41 mouse cellular contexts compared by ENCODE assay signal in genomic region chr3:75743664-75744437, GRCm38 (mm10). TPM values are rescaled to one million over a fixed set of nuclear protein-coding genes. Genes with fewer than 3 reads are reported as not detected.
A peak's percentile ranks its signal among the peaks of the same experiment; 100 is the strongest.
DNase-seq lines count a peak whose midpoint lies in the region; ATAC-seq and TF ChIP-seq lines count a peak whose summit lies in the region.
"Had no signal": no experiment of that assay in that cellular context is flagged by ENCODE, and none has a peak within 500 bp of the region (broad histone marks: within the 10 kb centered on the region; RNA-seq: fewer than 3 reads in every experiment).

No protein-coding gene starts in this region.

- WGBS in spleen, adult 2 months = 24% methylated on average over 4 of the region's 4 CpGs
- WGBS in bone marrow, adult 2 months = 33% methylated on average over 4 of the region's 4 CpGs

- H3K27ac ChIP-seq in spleen, adult 2 months (ENCODE audit: insufficient read depth, low read length) = peak overlapping the region; percentile 90
- H3K27ac ChIP-seq in bone marrow, adult 2 months (ENCODE audit: control insufficient read depth, insufficient read depth, low read depth, low read length, poor library complexity) = peak overlapping the region; percentile 46
- H3K27ac ChIP-seq: embryonic facial prominence, embryonic 12.5 days; forebrain, embryonic 10.5 days; gastrocnemius, adult 2 months; hindbrain, postnatal 0 days; intestine, embryonic 15.5 days; layer of hippocampus, adult 2 months; left cerebral cortex, adult 2 months; limb, embryonic 13.5 days; liver, embryonic 13.5 days; midbrain, embryonic 10.5 days; midbrain, embryonic 15.5 days had no signal

- H3K4me1 ChIP-seq in spleen, adult 2 months (ENCODE audit: control insufficient read depth, insufficient read depth, insufficient read length) = peaks cover 25% of the 10 kb centered on the region
- H3K4me1 ChIP-seq in bone marrow, adult 2 months (ENCODE audit: control insufficient read depth, insufficient read depth, low read length) = peaks cover 3% of the 10 kb centered on the region; the same call in 1 of the 2 replicates
- H3K4me1 ChIP-seq: embryonic facial prominence, embryonic 12.5 days; forebrain, embryonic 10.5 days; intestine, embryonic 15.5 days; limb, embryonic 13.5 days; liver, embryonic 13.5 days; midbrain, embryonic 10.5 days; midbrain, embryonic 15.5 days had no signal

- DNase-seq in spleen, adult 2 months (ENCODE audit: low read depth in 1 of 2, low spot score in 2 of 2) = peak in 1 of 2 experiments; percentile 39
- DNase-seq in spleen, postnatal 4 days (ENCODE audit: low spot score in 2 of 2) = no peak
- peak; percentile 66 for DNase-seq in splenic B cell, adult 2 months (ENCODE audit: low read depth, low spot score)
- DNase-seq in urinary bladder, postnatal 36 days (ENCODE audit: low spot score in 2 of 2) = no peak
- DNase-seq in adrenal gland, postnatal 25 days = no peak
- DNase-seq: adrenal gland, postnatal 10 days; cerebellum, adult 18-20 months; cerebellum, postnatal 25 days; embryo, embryonic 11 days; gastrocnemius, adult 2 months; kidney, adult 2 months; kidney, postnatal 36 days; liver, embryonic 13.5 days; lung, adult 18-20 months; lung, postnatal 4 days; thymus, postnatal 14 days had no signal

- no peak for TF ChIP-seq CTCF in spleen, adult 2 months (IDR thresholded peaks at IDR 0.05; ENCODE audit: extremely low read depth, insufficient read depth, insufficient read length, insufficient replicate concordance)
- no peak for TF ChIP-seq CTCF in bone marrow, adult 2 months (IDR thresholded peaks at IDR 0.05; ENCODE audit: control insufficient read depth, insufficient read depth, low read length)

- peak; percentile 94 for ATAC-seq in megakaryocyte, adult 5-6 weeks (ENCODE audit: poor library complexity, severe bottlenecking)
- ATAC-seq: forebrain, embryonic 16.5 days; hindbrain, postnatal 0 days; intestine, embryonic 15.5 days; lung, postnatal 0 days; midbrain, embryonic 15.5 days had no signal

- H3K36me3 ChIP-seq in spleen, adult 2 months (ENCODE audit: control insufficient read depth, insufficient read depth, low read length) = no peaks in the 10 kb centered on the region
- no peaks in the 10 kb centered on the region for H3K36me3 ChIP-seq in splenic B cell, adult 2 months (ENCODE audit: control insufficient read depth, insufficient read depth, low read length, poor library complexity, severe bottlenecking)
- H3K36me3 ChIP-seq: embryonic facial prominence, embryonic 12.5 days; forebrain, embryonic 10.5 days; G1E; intestine, embryonic 15.5 days; limb, embryonic 13.5 days; liver, embryonic 13.5 days; midbrain, embryonic 10.5 days; midbrain, embryonic 15.5 days had no signal

- peak overlapping the region; percentile 27; the same call in 1 of the 2 replicates for H3K4me3 ChIP-seq in spleen, adult 2 months (ENCODE audit: extremely low read depth, insufficient read depth, insufficient read length)
- H3K4me3 ChIP-seq in bone marrow, adult 2 months (replicated peaks; ENCODE audit: control insufficient read depth, low read depth, low read length) = no peak overlapping the region
- H3K4me3 ChIP-seq: embryonic facial prominence, embryonic 12.5 days; forebrain, embryonic 10.5 days; gastrocnemius, adult 2 months; intestine, embryonic 15.5 days; layer of hippocampus, adult 2 months; left cerebral cortex, adult 2 months; limb, embryonic 13.5 days; liver, embryonic 13.5 days; midbrain, embryonic 10.5 days; midbrain, embryonic 15.5 days had no signal

- no peaks in the 10 kb centered on the region for H3K27me3 ChIP-seq in spleen, adult 2 months (ENCODE audit: control insufficient read depth, insufficient read depth, low read length)
- H3K27me3 ChIP-seq in splenic B cell, adult 2 months (ENCODE audit: control insufficient read depth, insufficient read depth, low read length, poor library complexity, severe bottlenecking) = no peaks in the 10 kb centered on the region
- H3K27me3 ChIP-seq: embryonic facial prominence, embryonic 12.5 days; intestine, embryonic 15.5 days; limb, embryonic 13.5 days; liver, embryonic 13.5 days; midbrain, embryonic 15.5 days had no signal

- no peak for TF ChIP-seq POLR2A in spleen, adult 2 months (IDR thresholded peaks at IDR 0.05; ENCODE audit: low read depth, low read length)
- no peak for TF ChIP-seq POLR2A in bone marrow, adult 2 months (IDR thresholded peaks at IDR 0.05; ENCODE audit: borderline replicate concordance, control insufficient read depth, low read depth, low read length)

RNA-seq across cellular contexts. Expression of gene Gm29133, which starts 4.1 kb away (rescaled TPM):
- polyA plus RNA-seq in spleen, adult 2 months (2012; rRNA removed) = not detected in 2 replicates
- not detected in 2 replicates for polyA plus RNA-seq in bone marrow, adult 2 months (2011; ENCODE audit: insufficient read depth, insufficient read length, low replicate concordance, missing spikeins)
- not detected in 2 replicates for total RNA-seq in megakaryocyte, adult 5-6 weeks (2015)
- not detected in 2 replicates for total RNA-seq in megakaryocyte, adult 5-6 weeks (2017)
- total RNA-seq in adrenal gland, postnatal 25 days (2021) = not detected in 2 replicates
- total RNA-seq: adrenal gland, postnatal 10 days; G1E; gastrocnemius, adult 2 months; heart, postnatal 25 days; hindbrain, postnatal 0 days; layer of hippocampus, adult 2 months; layer of hippocampus, postnatal 14 days; left cerebral cortex, adult 2 months; left cerebral cortex, postnatal 36 days had no signal
- polyA plus RNA-seq: brain, embryonic 14.5 days; C2C12; embryonic facial prominence, embryonic 12.5 days; forebrain, embryonic 10.5 days; forebrain, embryonic 16.5 days; G1E; heart, embryonic 14.5 days; hindbrain, embryonic 11.5 days; hindbrain, postnatal 0 days; intestine, embryonic 15.5 days; kidney, adult 2 months; kidney, embryonic 16.5 days; limb, embryonic 13.5 days; liver, embryonic 13.5 days; lung, postnatal 0 days; midbrain, embryonic 10.5 days; midbrain, embryonic 15.5 days; neural tube, embryonic 11.5 days; stomach, embryonic 16.5 days; urinary bladder, adult 2 months had no signal
